Mouse (Mus musculus) thymus, postnatal 10 days (tissue): ENCODE measurements at regions not wholly inside any gene's neighbourhood (a gene's known extent, or its start where the extent isn't known, plus 50 kb on each side); places are given as distances from the start of the nearest gene placed in this dataset.

Source experiments
- DNase-seq, 2 experiments: peaks; one replicate each; pipeline ENCODE4 v3.0.0; 2021; ENCODE audit warnings: low spot score in 2 of 2

- DNase-seq, result no peak
These were observed 157.4 kb upstream of the Tgfbr2 start for GRCm38 (mm10) chr9:116332485-116333118.

GRCm38 (mm10) chr9:116331406-116331805 lies 156.2 kb upstream of the Tgfbr2 start:
- no peak for DNase-seq

GRCm38 (mm10) chr9:116330796-116331195 lies 155.6 kb upstream of the Tgfbr2 start:
- no peak for DNase-seq

- peak in 1 of 2 experiments; percentile 23 for DNase-seq
These were observed 154.0 kb upstream of the Tgfbr2 start for GRCm38 (mm10) chr9:116329147-116329546.

GRCm38 (mm10) chr9:116328201-116328600 lies 153.0 kb upstream of the Tgfbr2 start:
- DNase-seq, result no peak

- no peak for DNase-seq
These were observed 151.9 kb upstream of the Tgfbr2 start for GRCm38 (mm10) chr9:116327080-116327479.

- DNase-seq, result no peak
These were observed 149.8 kb upstream of the Tgfbr2 start for GRCm38 (mm10) chr9:116324971-116325370.

- DNase-seq, result no peak
These were observed 148.9 kb upstream of the Tgfbr2 start for GRCm38 (mm10) chr9:116323871-116324721.

GRCm38 (mm10) chr9:116321908-116322307 lies 146.7 kb upstream of the Tgfbr2 start:
- DNase-seq, result no peak

- peak in 1 of 2 experiments; percentile 23 for DNase-seq
These were observed 144.3 kb upstream of the Tgfbr2 start for GRCm38 (mm10) chr9:116319421-116319820.

- DNase-seq, result no peak
These were observed 141.5 kb upstream of the Tgfbr2 start for GRCm38 (mm10) chr9:116316582-116317095.

- no peak for DNase-seq
These were observed 139.6 kb upstream of the Tgfbr2 start for GRCm38 (mm10) chr9:116314803-116315202.

GRCm38 (mm10) chr9:116313932-116314790 lies 139.0 kb upstream of the Tgfbr2 start:
- no peak for DNase-seq

- no peak for DNase-seq
These were observed 136.2 kb upstream of the Tgfbr2 start for GRCm38 (mm10) chr9:116311364-116311763.

- DNase-seq, result no peak
These were observed 126.4 kb upstream of the Tgfbr2 start for GRCm38 (mm10) chr9:116301602-116302001.

GRCm38 (mm10) chr9:116298791-116299190 lies 123.6 kb upstream of the Tgfbr2 start:
- no peak for DNase-seq

GRCm38 (mm10) chr9:116296349-116296748 lies 121.2 kb upstream of the Tgfbr2 start:
- DNase-seq, result no peak

- peak; percentile 81 to 84 for DNase-seq
These were observed 118.9 kb upstream of the Tgfbr2 start for GRCm38 (mm10) chr9:116294073-116294472.

- peak in 1 of 2 experiments; percentile 12 for DNase-seq
These were observed 118.0 kb upstream of the Tgfbr2 start for GRCm38 (mm10) chr9:116293110-116293509.

GRCm38 (mm10) chr9:116291624-116292023 lies 116.5 kb upstream of the Tgfbr2 start:
- no peak for DNase-seq

- DNase-seq, result no peak
These were observed 115.7 kb upstream of the Tgfbr2 start for GRCm38 (mm10) chr9:116290896-116291295.
